Mouse (Mus musculus) myocyte (in vitro differentiated cells): ENCODE results near the gene Cap1. TPM values are rescaled to one million over a fixed set of nuclear protein-coding genes. Genes with fewer than 3 reads are reported as not detected.

ENCODE experiments used
- H3K27me3 ChIP-seq: one replicate; pipeline ENCODE4 v1.6.1; 2011; ENCODE audit not compliant: control insufficient read depth, insufficient read depth, insufficient read length
- H3K36me3 ChIP-seq: one replicate; pipeline ENCODE4 v1.6.1; 2011; ENCODE audit not compliant: control insufficient read depth, insufficient read depth
- H3K4me2 ChIP-seq: one replicate; pipeline ENCODE4 v1.6.1; 2011; ENCODE audit warnings: low read depth, control low read depth
- H3K4me3 ChIP-seq: one replicate; pipeline ENCODE4 v1.5.1; 2011; ENCODE audit warnings: mild to moderate bottlenecking, control low read depth, moderate library complexity
- H3K79me2 ChIP-seq: one replicate; pipeline ENCODE4 v1.6.1; 2011; ENCODE audit not compliant: control insufficient read depth, insufficient read depth
- H3ac ChIP-seq: one replicate; pipeline ENCODE4 v1.6.1; 2011; ENCODE audit not compliant: control insufficient read depth, insufficient read length
- CEBPB ChIP-seq: IDR thresholded peaks from 2 replicates; pipeline ENCODE4 v1.6.1; 2011; ENCODE audit warnings: mild to moderate bottlenecking, moderate library complexity; ENCODE audit not compliant: poor library complexity, insufficient read depth, severe bottlenecking
- E2F4 ChIP-seq: IDR thresholded peaks from one replicate; pipeline ENCODE4 v1.6.1; 2011; ENCODE audit warnings: mild to moderate bottlenecking, control low read depth, moderate library complexity; ENCODE audit not compliant: insufficient read depth
- MAX ChIP-seq: IDR thresholded peaks from one replicate; pipeline ENCODE4 v1.6.1; 2011; ENCODE audit warnings: low read depth, mild to moderate bottlenecking, control low read depth
- MYOD1 ChIP-seq, 3 experiments: IDR thresholded peaks; one replicate each; pipeline ENCODE4 v1.6.1; 2011; ENCODE audit warnings: control low read depth in 2 of 3, low read depth in 2 of 3, mild to moderate bottlenecking in 2 of 3, moderate library complexity in 1 of 3; ENCODE audit not compliant: insufficient read length in 2 of 3, control insufficient read depth in 1 of 3
- MYOG ChIP-seq, 3 experiments: IDR thresholded peaks; one replicate each; pipeline ENCODE4 v1.6.1; 2011; ENCODE audit warnings: control low read depth in 2 of 3, low read depth in 2 of 3, mild to moderate bottlenecking in 2 of 3; ENCODE audit not compliant: insufficient read length in 2 of 3, control insufficient read depth in 1 of 3, insufficient read depth in 1 of 3
- POLR2A ChIP-seq: IDR thresholded peaks from one replicate; pipeline ENCODE4 v1.6.1; 2011; ENCODE audit warnings: low read depth, mild to moderate bottlenecking, control low read depth, moderate library complexity; ENCODE audit not compliant: insufficient read length
- POLR2AphosphoS2 ChIP-seq: IDR thresholded peaks from one replicate; pipeline ENCODE4 v1.6.1; 2011; ENCODE audit warnings: low read depth, control low read depth; ENCODE audit not compliant: insufficient read length
- REST ChIP-seq: IDR thresholded peaks from one replicate; pipeline ENCODE4 v1.6.1; 2011; ENCODE audit warnings: mild to moderate bottlenecking, control low read depth, moderate library complexity; ENCODE audit not compliant: insufficient read depth, insufficient read length
- SRF ChIP-seq: IDR thresholded peaks from one replicate; pipeline ENCODE4 v1.6.1; 2011; ENCODE audit warnings: low read depth; ENCODE audit not compliant: control insufficient read depth, insufficient read length
- TCF12 ChIP-seq: IDR thresholded peaks from one replicate; pipeline ENCODE4 v1.6.1; 2011; ENCODE audit warnings: mild to moderate bottlenecking, control low read depth; ENCODE audit not compliant: poor library complexity, insufficient read depth, severe bottlenecking
- TCF3 ChIP-seq: IDR thresholded peaks from one replicate; pipeline ENCODE4 v1.6.1; 2011; ENCODE audit warnings: low read depth, control low read depth; ENCODE audit not compliant: insufficient read length
- USF1 ChIP-seq: IDR thresholded peaks from one replicate; pipeline ENCODE4 v1.6.1; 2011; ENCODE audit warnings: low read depth, mild to moderate bottlenecking, control low read depth, moderate library complexity
- polyA plus RNA-seq: library from polyadenylated mRNA; unstranded; fragments of >200 nt; fragmentation: generic; extraction: Trizol; gene quantifications from one replicate; pipeline ENCODE4 v1.2.1, GENCODE M21; 2012; ENCODE audit warnings: missing spikeins

The Cap1 gene
- polyA plus RNA-seq, 1 experiment = 167 TPM

DNA sequence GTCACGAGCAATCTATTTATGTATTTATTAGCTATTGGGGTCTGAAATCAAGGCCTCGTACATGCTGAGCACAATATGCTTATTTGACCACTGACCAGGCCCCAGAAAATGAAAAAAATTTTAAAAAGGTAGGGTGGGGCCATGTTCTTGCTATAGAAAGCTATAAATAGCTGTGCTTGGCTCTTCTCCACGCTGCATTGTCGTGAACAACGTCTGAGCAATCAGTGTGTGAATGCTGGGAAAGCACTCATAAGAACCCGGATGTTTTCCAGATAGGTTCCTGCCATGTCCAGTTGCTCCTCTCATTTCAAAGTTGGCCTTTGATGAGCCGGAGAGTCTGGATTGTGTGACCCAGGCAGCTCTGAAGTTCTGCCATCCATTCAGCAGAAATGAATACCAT, 28.3 kb upstream of the Cap1 start:
- no peak for TF ChIP-seq POLR2AphosphoS2
- no peak for TF ChIP-seq CEBPB
- TF ChIP-seq MYOG (IDR thresholded peaks at IDR 0.05; ENCODE audit: control insufficient read depth in 1 of 3, insufficient read depth in 1 of 3, insufficient read length in 2 of 3, low read depth in 2 of 3) = no peak
- no peak for TF ChIP-seq POLR2A
- TF ChIP-seq TCF12 = no peak
- no peak for TF ChIP-seq E2F4
- no peak for TF ChIP-seq TCF3
- no peak for TF ChIP-seq MYOD1 (IDR thresholded peaks at IDR 0.05; ENCODE audit: control insufficient read depth in 1 of 3, insufficient read length in 2 of 3, low read depth in 2 of 3)
- no peak for TF ChIP-seq USF1
- TF ChIP-seq REST = no peak
- no peak for TF ChIP-seq MAX
- TF ChIP-seq SRF = no peak
- H3K79me2 ChIP-seq = no peaks in the 10 kb centered on the region
- H3K4me2 ChIP-seq = no peak overlapping the region
- no peaks in the 10 kb centered on the region for H3K36me3 ChIP-seq
- no peak overlapping the region for H3K4me3 ChIP-seq
- H3ac ChIP-seq = no peak overlapping the region
- no peaks in the 10 kb centered on the region for H3K27me3 ChIP-seq

DNA sequence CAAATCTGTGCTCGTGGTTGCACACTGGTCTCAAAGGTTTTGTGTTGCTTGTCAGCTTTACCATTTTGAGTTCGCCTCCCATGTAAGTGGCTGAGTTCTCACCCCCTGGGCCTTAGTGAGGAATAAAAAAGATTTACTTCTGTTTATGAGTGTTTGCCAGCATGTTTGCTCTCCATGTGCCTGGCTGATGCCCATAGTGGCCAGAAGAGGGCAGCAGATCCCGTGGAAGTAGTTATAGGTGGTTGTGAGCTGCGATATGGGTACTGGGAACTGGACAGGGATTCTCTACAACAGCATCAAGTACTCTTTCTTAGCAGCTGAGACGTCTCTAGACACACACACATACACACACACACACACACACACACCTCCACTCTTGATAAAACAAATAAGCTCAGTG, 26.8 kb upstream of the Cap1 start:
- H3K79me2 ChIP-seq = no peaks in the 10 kb centered on the region
- H3ac ChIP-seq = no peak overlapping the region
- H3K36me3 ChIP-seq = no peaks in the 10 kb centered on the region
- no peak overlapping the region for H3K4me2 ChIP-seq
- TF ChIP-seq USF1 (no peak), POLR2A (no peak), CEBPB (no peak), MYOD1 (IDR thresholded peaks at IDR 0.05; ENCODE audit: control insufficient read depth in 1 of 3, insufficient read length in 2 of 3, low read depth in 2 of 3) (no peak), MAX (no peak), SRF (no peak), TCF3 (no peak), E2F4 (no peak), POLR2AphosphoS2 (no peak), MYOG (IDR thresholded peaks at IDR 0.05; ENCODE audit: control insufficient read depth in 1 of 3, insufficient read depth in 1 of 3, insufficient read length in 2 of 3, low read depth in 2 of 3) (no peak), TCF12 (no peak), REST (no peak)
- H3K27me3 ChIP-seq = no peaks in the 10 kb centered on the region
- H3K4me3 ChIP-seq = no peak overlapping the region

DNA sequence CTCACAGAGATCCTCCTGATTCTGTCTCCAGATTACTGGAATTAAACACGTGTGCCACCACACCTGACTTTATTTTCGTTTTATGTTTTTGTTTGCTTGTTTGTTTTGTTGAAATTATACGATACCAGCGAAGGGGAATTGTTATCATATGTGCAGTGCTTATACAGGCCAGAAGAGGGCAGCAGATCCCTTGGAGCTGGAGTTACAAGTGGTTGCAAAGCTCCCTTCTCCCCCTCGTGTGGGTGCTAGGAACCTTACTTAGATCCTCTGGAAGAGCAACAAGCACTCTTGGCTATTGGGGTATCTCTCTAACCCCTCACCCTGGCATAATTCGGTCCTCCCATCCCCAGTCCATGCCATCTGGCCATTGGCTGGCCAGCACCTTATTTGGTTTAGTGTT, 24.7 kb upstream of the Cap1 start:
- no peaks in the 10 kb centered on the region for H3K36me3 ChIP-seq
- no peaks in the 10 kb centered on the region for H3K79me2 ChIP-seq
- no peak for TF ChIP-seq SRF

DNA sequence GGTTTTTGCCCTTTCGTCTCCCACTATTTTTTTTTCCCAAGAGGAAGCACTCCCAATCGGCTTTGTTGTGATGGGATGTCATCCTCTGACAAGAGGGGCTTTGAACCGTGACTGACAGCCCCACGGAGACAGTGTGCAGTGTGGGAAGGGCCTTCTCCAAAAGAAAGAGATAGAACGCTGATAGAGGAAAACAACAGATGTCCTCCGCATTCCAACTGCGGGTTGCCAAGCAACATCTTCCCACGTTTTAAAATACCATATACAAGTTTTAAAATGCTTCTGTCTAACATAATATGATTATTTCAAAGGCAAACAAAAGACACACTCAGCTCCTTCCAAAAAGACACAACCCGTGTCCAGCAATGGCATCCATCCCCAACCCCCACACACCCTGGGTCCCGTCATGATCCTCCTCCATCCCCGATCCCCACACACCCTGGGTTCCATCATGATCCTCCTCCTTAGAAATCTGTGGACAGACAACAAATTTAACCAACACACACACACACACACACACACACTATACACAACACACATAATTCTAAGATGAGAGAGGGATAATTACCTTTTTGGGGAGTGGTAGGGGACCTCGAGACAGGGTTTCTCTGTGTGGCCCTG, 23.8 kb upstream of the Cap1 start:
- Histone ChIP-seq H3ac (no peak overlapping the region), H3K4me3 (no peak overlapping the region), H3K4me2 (no peak overlapping the region), H3K27me3 (no peaks in the 10 kb centered on the region), H3K79me2 (no peaks in the 10 kb centered on the region), H3K36me3 (no peaks in the 10 kb centered on the region)
- TF ChIP-seq E2F4 (no peak), POLR2AphosphoS2 (no peak), MYOG (IDR thresholded peaks at IDR 0.05; ENCODE audit: control insufficient read depth in 1 of 3, insufficient read depth in 1 of 3, insufficient read length in 2 of 3, low read depth in 2 of 3) (no peak), MAX (no peak), REST (no peak), CEBPB (no peak), SRF (no peak), TCF12 (no peak), USF1 (no peak), POLR2A (no peak), TCF3 (no peak), MYOD1 (IDR thresholded peaks at IDR 0.05; ENCODE audit: control insufficient read depth in 1 of 3, insufficient read length in 2 of 3, low read depth in 2 of 3) (no peak)

More for the DNA sequence above, 24.7 kb upstream of the Cap1 start:
- no peak overlapping the region for H3K4me2 ChIP-seq
- no peaks in the 10 kb centered on the region for H3K27me3 ChIP-seq
- H3K4me3 ChIP-seq = no peak overlapping the region
- no peak overlapping the region for H3ac ChIP-seq

DNA sequence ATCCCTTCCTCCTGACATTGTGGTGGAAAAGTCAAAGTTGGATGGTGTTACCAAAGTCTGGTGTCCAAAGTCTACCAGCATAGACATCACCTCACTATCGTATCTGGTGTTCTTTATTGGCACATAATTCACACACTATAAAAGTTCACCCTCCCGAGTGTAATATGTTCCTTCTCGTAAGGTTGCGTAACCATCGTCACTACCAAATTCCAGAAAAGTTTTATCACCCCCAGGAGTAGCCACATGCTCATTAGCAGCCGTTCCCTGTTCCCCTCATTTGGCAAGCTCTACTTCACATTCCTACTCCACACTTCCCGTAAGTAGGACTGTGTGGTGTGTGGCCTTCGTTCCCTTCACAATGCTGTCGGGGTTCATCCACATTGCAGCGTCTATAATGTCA, 19.5 kb upstream of the Cap1 start:
- no peak for TF ChIP-seq SRF
- TF ChIP-seq POLR2A = no peak
- no peak for TF ChIP-seq MYOG (IDR thresholded peaks at IDR 0.05; ENCODE audit: control insufficient read depth in 1 of 3, insufficient read depth in 1 of 3, insufficient read length in 2 of 3, low read depth in 2 of 3)
- TF ChIP-seq CEBPB = no peak
- no peak for TF ChIP-seq REST
- no peak for TF ChIP-seq USF1
- TF ChIP-seq TCF3 = no peak
- no peak for TF ChIP-seq E2F4
- TF ChIP-seq MYOD1 (IDR thresholded peaks at IDR 0.05; ENCODE audit: control insufficient read depth in 1 of 3, insufficient read length in 2 of 3, low read depth in 2 of 3) = no peak
- TF ChIP-seq POLR2AphosphoS2 = no peak
- no peak for TF ChIP-seq TCF12
- TF ChIP-seq MAX = no peak
- Histone ChIP-seq H3K27me3 (no peaks in the 10 kb centered on the region), H3K4me3 (no peak overlapping the region), H3K36me3 (no peaks in the 10 kb centered on the region), H3ac (no peak overlapping the region), H3K4me2 (no peak overlapping the region), H3K79me2 (no peaks in the 10 kb centered on the region)
